Mouse (Mus musculus) T-helper 17 cell (primary cell): ENCODE measurements around the gene Susd1.

ENCODE experiments used
- in situ Hi-C, 2 experiments: fragments of 300-600 bp; cut with MboI, MseI; formaldehyde crosslinking; loops; 1 replicate in 1 of 2; 2 replicates in 1 of 2; pipeline ENCODE4 v1.15.1; 2025; ENCODE audit warnings: high pct_unique_total_duplicates in 2 of 2

Susd1 gene

DNA sequence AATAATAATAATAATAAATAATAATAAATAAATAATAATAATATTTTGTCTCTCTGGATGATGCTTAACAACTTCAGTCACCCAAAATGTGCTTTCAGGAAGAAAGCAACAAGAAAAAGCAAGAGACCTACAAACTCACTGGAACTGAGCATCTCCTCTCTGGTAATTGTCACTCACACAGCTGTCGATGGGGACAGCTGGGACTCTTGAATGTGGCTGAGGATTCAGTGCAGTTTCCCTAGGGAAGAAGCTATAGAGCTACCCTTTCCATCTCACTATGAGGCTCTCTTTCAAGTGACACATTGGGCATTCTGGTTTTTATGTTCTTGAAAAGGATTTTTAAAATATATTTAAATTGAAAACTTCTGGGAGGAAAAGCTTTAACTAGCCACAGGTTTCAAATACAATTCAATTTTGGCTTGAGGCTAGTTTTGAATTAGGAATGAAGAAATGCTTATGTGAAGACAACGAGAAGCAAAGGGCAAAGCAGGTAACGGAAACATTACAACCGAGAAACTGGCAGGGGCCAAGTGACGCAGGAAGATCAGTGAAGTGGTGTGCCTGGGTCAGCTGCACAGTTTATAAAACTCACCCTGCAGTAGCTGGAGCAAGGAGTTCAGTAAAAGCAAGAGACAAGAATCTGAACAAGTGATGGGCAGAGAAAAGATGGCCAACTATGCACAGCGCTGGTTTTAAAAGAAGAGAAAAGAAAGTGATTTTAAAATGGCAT is 112.2 kb downstream of the Susd1 start:
- in situ Hi-C loops = no loop called here

DNA sequence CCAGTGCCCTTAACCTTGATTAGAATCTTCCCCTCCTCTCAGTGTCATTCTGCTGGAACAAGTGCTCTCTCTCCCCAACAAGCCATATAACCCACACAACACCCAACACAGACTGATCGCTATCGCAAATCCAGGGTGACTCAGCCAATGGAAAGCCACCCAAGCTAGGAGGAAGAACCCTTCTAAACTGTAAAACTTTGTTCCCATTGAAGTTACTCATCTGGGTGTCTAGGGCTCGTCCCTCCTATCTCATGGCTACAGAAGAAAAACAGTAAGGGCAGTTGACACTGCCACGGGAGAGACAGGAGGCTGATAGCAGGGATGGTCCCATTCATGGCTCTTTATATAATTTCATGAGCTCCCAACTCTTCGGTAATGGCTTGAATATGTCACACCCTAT is 114.1 kb downstream of the Susd1 start:
- in situ Hi-C loops = no loop called here

- in situ Hi-C loops = no loop called here
Observed at GRCm38 (mm10) chr4:59323231-59323651, 115.2 kb downstream of the Susd1 start.

DNA sequence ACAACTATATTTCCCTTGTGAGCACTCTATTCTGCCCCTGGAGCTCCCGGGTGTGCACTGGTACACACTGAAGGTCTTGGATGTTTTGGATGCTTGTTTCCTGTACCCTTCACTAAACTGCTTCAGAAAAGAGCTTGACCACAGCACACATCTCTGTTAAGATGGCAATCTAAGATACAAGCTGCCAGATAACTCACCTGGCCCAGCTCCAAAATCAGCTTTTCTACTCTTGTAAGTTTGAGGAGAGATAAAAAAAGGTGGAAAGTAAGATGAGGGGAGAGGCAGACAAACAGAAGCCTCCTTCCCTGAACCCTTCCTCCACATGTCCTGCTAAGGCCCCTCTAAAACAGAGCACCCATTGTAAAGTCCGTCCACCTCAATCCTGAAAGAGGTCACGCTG is 115.7 kb downstream of the Susd1 start:
- in situ Hi-C loops = no loop called here

DNA sequence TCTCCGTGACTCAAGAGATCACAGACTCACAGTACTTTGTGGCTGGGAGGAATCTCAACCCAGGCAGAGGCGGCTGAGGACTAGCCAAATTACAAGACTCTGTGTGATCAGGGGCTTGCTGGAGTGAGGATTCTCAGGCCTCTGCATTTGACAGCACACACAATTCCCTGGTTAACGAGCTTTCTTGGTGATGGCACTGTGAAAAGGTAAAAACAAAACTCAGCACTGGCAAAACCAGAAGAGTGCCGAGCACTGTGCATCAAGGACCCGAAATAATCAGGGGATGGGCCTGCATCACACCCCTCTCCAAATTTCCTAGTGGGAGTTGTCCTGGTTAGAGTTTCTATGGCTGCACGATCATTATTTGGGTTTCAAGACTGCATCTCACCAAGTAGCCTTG is 116.4 kb downstream of the Susd1 start:
- in situ Hi-C loops = no loop called here

DNA sequence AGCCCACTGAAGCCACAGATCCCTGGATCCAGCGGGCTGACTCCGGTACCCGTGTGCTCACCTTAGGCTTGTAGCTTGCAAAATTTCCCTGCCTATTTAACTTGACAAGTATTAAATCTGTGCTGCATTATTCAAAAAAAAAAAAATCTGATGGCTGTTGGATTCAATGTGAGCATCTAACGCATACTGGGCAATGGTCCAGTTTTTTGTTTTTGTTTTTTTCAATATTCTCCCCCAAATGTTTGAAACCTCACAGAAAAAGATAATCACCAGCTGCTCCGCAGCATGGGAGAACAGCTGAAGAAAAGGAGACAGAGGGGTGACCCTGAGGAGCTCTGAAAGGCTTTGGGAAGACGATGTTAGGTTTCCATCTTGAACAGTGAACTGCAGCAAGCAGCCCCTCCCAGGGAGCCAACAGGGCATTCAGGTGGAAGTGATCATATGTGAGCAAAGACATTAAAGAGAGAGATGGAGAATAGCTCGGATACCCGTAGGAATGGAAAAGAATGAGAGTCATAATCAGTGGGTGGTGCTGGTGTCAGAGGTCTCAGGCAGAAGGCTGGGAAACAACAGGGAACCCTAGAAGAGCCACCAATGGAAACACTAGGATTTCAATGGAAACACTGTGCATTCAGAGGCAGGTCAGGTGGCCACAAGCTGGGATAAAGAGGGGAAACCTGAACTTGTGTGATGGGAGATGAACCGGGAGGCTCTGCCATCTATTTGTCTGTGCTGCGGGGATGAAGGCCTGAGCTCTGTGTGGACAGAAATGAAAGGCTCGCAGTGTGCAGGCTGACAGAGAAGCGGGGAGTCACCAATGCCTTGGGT is 117.0 kb downstream of the Susd1 start:
- in situ Hi-C loops = no loop called here

DNA sequence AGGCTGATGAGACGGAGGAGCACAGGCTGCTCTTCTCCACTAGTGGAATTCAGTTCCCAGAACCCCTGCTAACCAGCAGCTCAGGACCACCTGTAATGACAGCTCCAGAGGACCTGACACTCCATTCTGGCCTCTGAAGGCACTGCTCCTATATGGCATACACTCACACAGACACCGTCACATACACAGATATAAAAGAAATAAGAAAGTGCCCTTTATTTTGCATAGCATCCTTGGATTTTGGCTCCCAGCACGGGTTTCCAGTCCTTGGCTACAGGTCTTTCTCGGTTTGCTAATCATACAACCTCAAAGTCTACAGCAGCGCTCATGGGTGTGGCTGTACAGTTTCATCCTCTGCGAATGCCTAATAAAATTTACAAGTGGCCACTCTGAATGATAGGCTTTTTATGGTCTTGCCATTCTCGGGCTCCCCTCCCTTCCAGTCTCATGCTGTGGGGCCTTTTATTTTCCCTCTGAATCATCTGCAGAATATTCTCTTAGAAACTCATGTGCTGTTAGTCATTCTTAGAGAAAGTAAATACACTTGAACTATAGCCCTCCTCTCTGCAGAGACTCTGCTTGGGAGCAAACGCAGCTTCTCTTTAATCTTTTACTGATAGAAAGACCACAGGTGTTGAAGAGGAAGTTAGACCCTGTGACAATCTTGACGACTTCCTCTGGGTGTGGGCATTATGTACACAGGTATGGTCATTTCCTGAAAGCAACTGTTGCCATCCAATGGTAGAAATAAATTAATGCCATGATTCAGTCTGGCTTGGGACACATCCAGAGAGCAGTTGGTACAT is 119.1 kb downstream of the Susd1 start:
- in situ Hi-C loops = no loop called here

DNA sequence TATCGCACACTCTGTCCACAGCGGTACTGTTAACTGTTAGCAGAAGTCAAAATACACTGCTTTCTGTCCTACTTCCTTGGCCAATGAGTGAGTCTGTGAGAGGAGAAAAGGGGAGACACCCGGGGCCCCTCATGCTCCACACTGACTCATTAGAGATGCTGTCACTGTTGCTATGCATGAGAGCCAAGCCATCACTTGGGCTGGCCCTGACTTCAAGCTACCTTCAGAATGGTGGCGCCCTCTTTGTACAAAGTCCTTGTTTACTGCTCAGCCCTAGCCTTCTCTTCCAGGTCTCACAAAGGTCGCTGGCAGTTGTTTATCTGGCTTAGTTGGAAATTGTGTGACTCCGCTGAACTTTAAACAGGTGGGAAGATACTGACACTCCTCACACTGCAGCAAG is 119.8 kb downstream of the Susd1 start:
- in situ Hi-C loops = no loop called here

DNA sequence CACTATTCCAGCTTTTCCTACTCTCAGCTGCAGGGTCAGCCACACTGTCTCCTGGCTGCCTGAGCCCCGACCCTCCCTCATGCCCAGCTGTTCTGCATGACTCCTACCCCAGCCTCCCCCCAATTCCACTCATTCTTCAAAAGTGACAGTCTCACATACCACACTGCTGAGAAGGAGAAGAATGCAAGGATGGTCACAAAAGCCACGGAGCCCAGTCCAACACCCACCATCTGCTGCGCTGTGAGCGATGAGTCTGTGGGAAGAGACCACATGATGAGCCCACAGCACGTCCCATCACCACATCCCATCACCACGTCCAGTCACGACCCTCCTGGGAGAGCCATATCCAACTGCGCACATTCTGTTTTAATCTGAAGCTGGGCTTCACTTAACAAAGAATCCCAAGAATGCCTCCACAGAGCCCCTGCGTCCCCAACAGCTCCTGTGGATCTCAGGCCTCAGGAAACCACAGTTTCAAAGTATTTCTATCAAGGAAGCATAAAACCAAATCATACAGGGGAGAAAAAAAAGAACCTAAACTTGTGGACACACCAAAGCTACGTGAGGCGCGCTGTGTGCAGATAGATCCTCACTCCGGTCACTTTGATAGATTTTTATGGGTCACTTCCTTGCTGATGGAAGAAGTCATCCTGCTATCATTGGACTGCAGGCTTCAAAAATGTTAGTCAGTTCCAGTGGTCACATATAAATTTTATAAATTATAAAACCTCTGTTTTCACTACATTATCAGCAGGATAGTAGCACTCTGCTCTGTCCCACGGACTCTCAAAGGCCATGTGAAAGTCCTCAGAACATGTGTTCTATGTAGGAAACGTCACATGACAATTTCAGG is 122.7 kb downstream of the Susd1 start:
- in situ Hi-C loops = no loop called here

GRCm38 (mm10) chr4:59314939-59315552 is 123.4 kb downstream of the Susd1 start:
- in situ Hi-C loops = no loop called here

DNA sequence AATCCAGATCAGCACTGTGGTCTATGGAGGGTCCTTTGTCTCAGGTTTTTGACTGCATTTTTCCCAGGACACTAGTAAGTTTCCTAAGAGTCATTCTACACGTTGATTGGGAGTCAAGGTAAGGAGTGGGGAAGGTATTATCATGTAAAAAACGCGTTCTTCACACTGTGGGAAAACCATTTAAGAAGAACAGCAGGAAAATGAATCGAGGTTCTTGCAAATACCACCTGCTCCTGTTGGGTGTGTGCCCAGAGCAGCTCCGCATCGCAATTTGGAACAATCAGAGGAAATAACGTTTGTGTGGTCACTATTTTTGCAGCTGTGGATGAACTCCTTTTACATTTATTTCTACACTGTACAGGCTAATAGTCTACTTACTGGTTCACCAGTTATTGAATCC is 125.5 kb downstream of the Susd1 start:
- in situ Hi-C loops = no loop called here

- in situ Hi-C loops = no loop called here
Observed at GRCm38 (mm10) chr4:59310590-59310989, 127.8 kb downstream of the Susd1 start.

DNA sequence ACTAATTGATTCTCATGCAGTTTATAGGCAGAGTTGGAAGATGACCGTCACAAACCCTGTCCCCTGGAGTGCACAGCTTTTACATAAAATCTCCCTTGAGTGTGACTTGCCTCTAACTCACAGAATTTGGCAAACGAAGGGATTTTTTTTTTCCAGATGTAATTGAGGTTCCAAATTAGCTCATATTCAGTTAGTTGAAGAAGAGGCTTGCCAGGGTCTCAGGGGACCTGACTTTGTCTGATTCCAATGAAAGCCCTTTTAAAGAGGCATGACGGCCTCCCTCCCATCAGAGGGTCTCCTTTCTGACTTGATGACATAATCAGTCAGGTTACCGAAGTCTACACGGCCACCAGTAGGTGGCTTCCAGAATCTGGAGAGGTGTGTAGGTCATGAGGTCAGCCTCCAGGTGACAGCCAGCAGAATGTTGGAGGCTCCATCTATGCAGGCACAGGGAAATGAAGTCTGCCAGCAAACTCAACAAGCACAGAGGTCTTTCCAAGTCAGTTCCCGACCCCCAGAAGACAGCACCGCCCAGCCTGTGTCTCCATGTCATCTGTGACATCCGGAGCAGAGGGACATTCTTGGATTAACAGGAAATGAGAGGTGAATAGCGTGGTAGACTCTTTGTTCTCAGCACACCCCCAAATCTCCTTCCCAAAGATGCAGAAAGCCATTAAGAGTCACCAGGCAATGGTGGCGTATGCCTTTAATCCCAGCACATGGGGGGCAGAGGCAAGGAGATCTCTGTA is 130.4 kb downstream of the Susd1 start:
- in situ Hi-C loops = no loop called here

DNA sequence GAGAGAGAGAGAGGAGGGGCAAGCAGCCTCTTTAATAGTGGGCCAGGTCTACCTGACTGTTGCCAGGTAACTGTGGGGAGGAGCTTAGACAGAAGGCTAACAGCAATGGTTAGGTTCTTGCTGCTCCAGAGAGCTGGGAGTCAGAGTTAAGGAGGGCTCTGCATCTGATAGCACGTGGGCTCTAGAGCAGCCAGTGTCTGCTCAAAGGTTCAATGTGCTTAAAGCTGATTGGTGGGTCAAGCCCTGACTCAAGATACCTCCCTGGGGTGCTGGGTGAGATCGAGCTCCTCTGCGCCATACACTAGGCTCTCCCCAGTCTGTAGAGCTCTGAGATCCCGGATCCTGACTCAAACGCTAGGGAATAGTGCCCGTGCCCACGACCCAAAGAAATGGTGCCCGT is 136.0 kb downstream of the Susd1 start:
- in situ Hi-C loops = no loop called here

- in situ Hi-C loops = no loop called here
Observed at GRCm38 (mm10) chr4:59301025-59301815, 137.2 kb downstream of the Susd1 start.

DNA sequence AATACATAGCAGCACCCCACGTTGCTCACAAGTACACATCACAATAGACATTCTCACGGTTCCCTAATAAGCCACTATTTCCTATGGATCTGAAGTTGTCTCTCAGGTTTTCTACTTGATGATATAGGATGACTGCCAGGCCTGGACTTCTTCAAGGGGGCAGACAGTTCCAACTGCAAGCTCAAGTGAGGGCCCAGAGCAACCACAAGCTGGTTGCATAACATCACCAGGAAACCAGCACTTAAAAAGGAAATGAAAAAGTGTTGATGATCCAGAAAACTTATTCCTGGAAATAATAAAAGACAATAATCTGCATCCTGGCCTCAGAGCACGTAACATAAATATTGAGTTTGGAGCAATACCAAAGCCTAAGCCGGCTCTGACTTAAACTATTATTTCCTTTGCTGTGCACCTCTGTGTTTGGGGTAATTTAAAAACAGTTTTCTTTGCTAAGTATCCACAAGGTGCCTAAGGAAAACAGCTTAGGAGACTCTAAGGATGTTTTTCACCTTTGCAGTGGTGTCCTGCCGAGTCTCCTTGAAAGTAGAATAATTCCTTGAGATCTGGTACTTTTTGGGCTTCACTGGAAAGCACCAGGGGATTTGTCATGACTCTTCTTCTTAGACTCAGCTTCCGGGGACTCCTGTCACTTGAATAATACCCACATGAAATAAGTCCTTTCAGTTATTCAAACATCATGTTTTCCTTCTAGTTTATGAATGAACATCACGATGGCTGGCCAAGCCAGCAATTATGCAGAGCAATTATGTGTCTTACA is 139.5 kb downstream of the Susd1 start:
- in situ Hi-C loops = no loop called here

GRCm38 (mm10) chr4:59295127-59295526 is 143.3 kb downstream of the Susd1 start:
- in situ Hi-C loops = no loop called here

- in situ Hi-C loops = no loop called here
Observed at GRCm38 (mm10) chr4:59294661-59295060, 143.8 kb downstream of the Susd1 start.
